Mouse (Mus musculus) kidney, postnatal 0 days (tissue): ENCODE data around the gene Trim34b. TPM values are rescaled to one million over a fixed set of nuclear protein-coding genes. Genes with fewer than 3 reads are reported as not detected.
A peak's percentile ranks its signal among the peaks of the same experiment; 100 is the strongest.
"Not testable (repeated sequence)": the region's sequence is repeated elsewhere in the genome, so short reads cannot be mapped to it uniquely, and the experiment has no call there.

ENCODE experiments used
- ATAC-seq: fragments of 200-750 bp; cut with Nextera tagmentation; replicated peaks from 2 replicates; pipeline ENCODE4 v1.8.0; 2017; ENCODE audit warnings: low read depth, moderate number of reproducible peaks, moderate TSS enrichment, moderate library complexity; ENCODE audit not compliant: low FRiP score
- DNase-seq: peaks from one replicate; pipeline ENCODE4 v3.0.0-alpha.2; 2016; ENCODE audit warnings: low spot score
- H3K27ac ChIP-seq: fragments of 300-500 bp; sonication (generic); 2 replicates; pipeline ENCODE4 v1.5.1; 2014; ENCODE audit warnings: mild to moderate bottlenecking
- H3K27me3 ChIP-seq: fragments of 300-500 bp; sonication (generic); 2 replicates; pipeline ENCODE4 v1.6.1; 2014; ENCODE audit warnings: low read length, mixed read lengths; ENCODE audit not compliant: insufficient read depth
- H3K36me3 ChIP-seq: fragments of 300-500 bp; sonication (generic); 2 replicates; pipeline ENCODE4 v1.6.1; 2014; ENCODE audit warnings: low read length, mixed read lengths; ENCODE audit not compliant: insufficient read depth
- H3K4me1 ChIP-seq: fragments of 300-500 bp; sonication (generic); replicated peaks from 2 replicates; pipeline ENCODE4 v1.6.1; 2014; ENCODE audit warnings: antibody characterized with exemption, low read length, mixed read lengths; ENCODE audit not compliant: insufficient read depth
- H3K4me2 ChIP-seq: fragments of 300-500 bp; sonication (generic); 2 replicates; pipeline ENCODE4 v1.6.1; 2014; ENCODE audit warnings: mild to moderate bottlenecking, low read length, moderate library complexity, mixed read lengths
- H3K4me3 ChIP-seq: fragments of 300-500 bp; sonication (generic); replicated peaks from 2 replicates; pipeline ENCODE4 v1.5.1; 2014; ENCODE audit warnings: low read depth, low read length
- H3K9ac ChIP-seq: fragments of 300-500 bp; sonication (generic); 2 replicates; pipeline ENCODE4 v1.6.1; 2014; ENCODE audit warnings: low read depth, low read length
- H3K9me3 ChIP-seq: fragments of 300-500 bp; sonication (generic); replicated peaks from 2 replicates; pipeline ENCODE4 v1.6.1; 2016; ENCODE audit warnings: low read length, inconsistent platforms, mixed read lengths
- CTCF ChIP-seq: IDR thresholded peaks from 2 replicates; pipeline ENCODE4 v1.5.1; 2016; ENCODE audit warnings: antibody characterized with exemption, low read depth, mild to moderate bottlenecking, moderate library complexity
- WGBS: fragments of 180-500 bp; shearing (Covaris S2); extraction: QIAGEN DNeasy Blood & Tissue Kit; methylation state at CpG from one replicate; pipeline ENCODE4 v1.1.7; 2014; 5-methylcytosine and 5-hydroxymethylcytosine counted together
- polyA plus RNA-seq: library from polyadenylated mRNA; unstranded; fragments of >200 nt; fragmentation: Nextera tagmentation; extraction: Ambion mirVana; gene quantifications from 2 replicates; pipeline ENCODE4 v1.2.1, GENCODE M21; 2015

The Trim34b gene
- polyA plus RNA-seq, 1 experiment from 2014 or later = 0.12 TPM

DNA sequence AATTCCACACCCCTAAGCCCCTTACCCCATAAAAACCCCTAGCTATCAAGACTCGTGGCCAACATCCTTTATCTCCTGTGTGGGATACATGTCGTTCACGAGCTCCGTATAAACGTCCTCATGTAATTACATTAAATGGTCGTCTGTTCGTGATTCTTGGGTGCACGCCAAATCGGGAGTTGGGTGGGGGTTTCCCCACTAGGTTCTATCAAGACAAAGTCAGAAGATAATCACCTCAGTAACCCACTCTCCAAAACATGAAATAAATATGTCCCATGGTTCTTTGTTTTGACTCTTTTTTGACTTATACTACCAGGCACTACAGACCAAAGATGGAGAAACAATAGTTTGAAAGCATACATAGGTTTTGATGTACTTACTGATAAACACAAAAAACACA lies 7.2 kb upstream of the Trim34b start:
- no peaks in the 10 kb centered on the region for H3K4me1 ChIP-seq
- no peaks in the 10 kb centered on the region for H3K36me3 ChIP-seq
- H3K27me3 ChIP-seq = no peaks in the 10 kb centered on the region
- 71% methylated on average over 9 of the region's 9 CpGs for WGBS
- no peak overlapping the region for H3K9ac ChIP-seq
- ATAC-seq (no peak), DNase-seq (no peak)
- no peak overlapping the region for H3K4me3 ChIP-seq
- H3K4me2 ChIP-seq = no peak overlapping the region
- H3K9me3 ChIP-seq = no peaks in the 10 kb centered on the region
- no peak overlapping the region for H3K27ac ChIP-seq
- no peak for TF ChIP-seq CTCF

DNA sequence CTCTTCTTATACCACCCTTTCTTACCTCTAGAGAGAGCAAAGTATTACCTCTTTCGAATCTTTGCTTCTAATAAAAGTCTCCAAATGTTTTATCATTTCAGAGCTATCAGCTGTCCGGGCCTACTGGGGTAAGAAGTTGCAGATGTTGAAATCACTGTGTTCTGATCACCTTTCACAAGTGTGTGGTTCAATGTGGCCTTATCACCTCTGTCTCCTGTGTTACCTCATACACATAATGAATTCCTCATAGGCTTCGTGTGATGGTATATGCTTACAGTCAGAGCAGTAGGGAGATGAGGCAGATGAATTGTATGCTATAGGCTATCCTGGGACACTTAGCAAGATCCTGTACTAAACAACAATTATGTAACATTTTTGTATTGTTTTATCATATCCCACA lies 6.3 kb downstream of the Trim34b start:
- WGBS = 79% methylated on average over 3 of the region's 3 CpGs

DNA sequence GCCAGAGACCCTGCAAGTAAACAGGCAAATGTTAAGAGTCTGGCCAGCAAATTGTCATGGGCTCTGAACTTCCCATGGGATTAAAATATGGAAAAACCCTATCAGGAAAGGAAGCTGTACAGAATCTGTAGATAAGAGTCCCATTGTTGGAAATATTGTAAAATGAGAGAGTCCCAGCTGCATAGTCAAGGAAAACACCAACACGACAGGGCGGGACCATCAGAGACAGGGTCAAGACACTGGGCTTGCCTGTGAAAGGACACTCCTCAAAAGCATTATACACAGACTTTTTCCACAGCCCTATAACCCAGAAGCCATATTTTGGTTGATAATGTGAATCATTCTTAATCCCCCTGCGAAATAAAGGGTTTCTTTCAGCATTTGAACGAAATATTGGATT lies 11.5 kb downstream of the Trim34b start:
- H3K27ac ChIP-seq, H3K36me3 ChIP-seq, H3K27me3 ChIP-seq, ATAC-seq, DNase-seq, H3K4me1 ChIP-seq, H3K4me3 ChIP-seq, H3K4me2 ChIP-seq, H3K9ac ChIP-seq, H3K9me3 ChIP-seq: not testable (repeated sequence)
- WGBS = 85% methylated on average over 2 of the region's 4 CpGs

More for the DNA sequence above, 6.3 kb downstream of the Trim34b start:
- not testable (repeated sequence) for H3K27me3 ChIP-seq, H3K4me2 ChIP-seq, H3K9me3 ChIP-seq, H3K9ac ChIP-seq, H3K4me1 ChIP-seq, ATAC-seq, H3K4me3 ChIP-seq, H3K36me3 ChIP-seq, H3K27ac ChIP-seq, DNase-seq

DNA sequence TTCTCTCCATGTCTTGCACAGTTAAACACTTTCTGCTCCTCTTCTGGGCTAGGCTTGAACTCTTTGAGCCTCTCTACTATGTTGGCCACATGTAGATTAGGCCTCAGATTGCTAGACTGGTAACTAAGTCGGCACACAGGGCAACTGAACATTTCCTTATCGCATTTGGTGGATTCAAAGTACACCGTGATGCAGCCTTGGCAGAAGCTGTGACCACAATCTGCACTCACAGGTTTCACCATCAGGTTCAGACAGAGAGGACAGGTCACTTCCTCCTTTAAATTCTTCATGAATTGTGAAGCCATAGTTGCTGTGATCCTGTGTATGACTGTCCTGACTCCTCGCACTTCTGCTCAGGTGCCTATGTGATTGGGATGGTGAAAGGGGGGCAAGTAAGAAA lies 18.8 kb downstream of the Trim34b start:
- H3K9me3 ChIP-seq, H3K27ac ChIP-seq, DNase-seq, H3K4me3 ChIP-seq, H3K36me3 ChIP-seq, H3K4me1 ChIP-seq, H3K9ac ChIP-seq, H3K4me2 ChIP-seq, H3K27me3 ChIP-seq, ATAC-seq: not testable (repeated sequence)
- WGBS = 90% methylated on average over 4 of the region's 4 CpGs

DNA sequence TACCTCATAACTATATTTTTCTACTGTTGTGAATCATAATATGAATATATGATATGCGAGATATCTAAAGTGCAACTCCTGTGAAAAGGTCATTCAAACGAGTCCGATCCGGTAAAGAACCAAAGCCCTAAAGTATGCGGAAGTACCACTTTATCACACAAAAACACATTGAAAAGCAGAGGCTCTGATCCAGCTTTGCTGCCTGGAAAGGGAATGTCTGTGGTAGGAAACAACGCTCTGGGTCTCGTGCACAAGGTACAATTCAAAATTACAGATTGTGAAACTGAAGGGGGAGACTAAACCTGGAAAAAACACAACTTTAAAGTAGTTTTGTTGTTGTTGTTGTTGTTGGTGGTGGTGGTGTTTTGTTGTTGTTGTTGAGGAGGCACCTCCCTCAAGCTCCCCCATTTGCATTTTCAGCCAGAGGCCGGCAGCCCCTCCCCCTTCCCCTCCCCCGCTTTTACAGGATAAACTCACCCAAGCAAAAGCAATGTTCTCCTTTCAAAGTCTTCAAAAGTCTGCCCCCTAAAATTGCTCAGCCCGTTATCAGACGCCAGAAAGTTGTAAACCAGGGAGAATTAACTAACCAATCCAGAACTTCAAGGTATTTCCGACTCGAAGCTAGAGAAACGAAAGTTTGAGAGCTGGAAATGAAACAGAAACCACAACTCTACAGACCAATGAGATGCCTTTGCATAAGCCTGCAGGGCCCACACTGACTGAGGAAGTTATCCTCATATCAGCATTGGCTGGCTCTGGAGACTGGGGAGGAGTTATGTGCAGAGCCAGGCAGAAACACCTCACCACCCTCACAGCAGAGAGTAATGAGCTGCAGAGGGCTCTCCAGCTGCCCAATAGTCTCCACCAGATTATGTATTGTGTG lies 23.7 kb downstream of the Trim34b start, which contains the start of gene Trim12c:
TSS of gene Trim12c (minus strand) at position 646 of the 883 bp plus-strand sequence.
- whole genome bisulfite sequencing = 4% methylated on average over 14 of the region's 14 CpGs
- ATAC-seq = peak; percentile 100
- DNase-seq = peak; percentile 96
- no peaks in the 10 kb centered on the region for H3K4me1 ChIP-seq
- TF ChIP-seq CTCF = peak; percentile 14; the same call in 1 of the 2 replicates
- H3K9me3 ChIP-seq = no peaks in the 10 kb centered on the region
- H3K27me3 ChIP-seq = no peaks in the 10 kb centered on the region
- peak within 1 kb of the TSS; percentile 25; the same call in 1 of the 2 replicates for H3K9ac ChIP-seq
- H3K36me3 ChIP-seq = no peaks in the 10 kb centered on the region
- H3K4me3 ChIP-seq = peak within 1 kb of the TSS; percentile 46
- H3K27ac ChIP-seq = peak within 1 kb of the TSS; percentile 72
- H3K4me2 ChIP-seq = peak within 1 kb of the TSS; percentile 60

DNA sequence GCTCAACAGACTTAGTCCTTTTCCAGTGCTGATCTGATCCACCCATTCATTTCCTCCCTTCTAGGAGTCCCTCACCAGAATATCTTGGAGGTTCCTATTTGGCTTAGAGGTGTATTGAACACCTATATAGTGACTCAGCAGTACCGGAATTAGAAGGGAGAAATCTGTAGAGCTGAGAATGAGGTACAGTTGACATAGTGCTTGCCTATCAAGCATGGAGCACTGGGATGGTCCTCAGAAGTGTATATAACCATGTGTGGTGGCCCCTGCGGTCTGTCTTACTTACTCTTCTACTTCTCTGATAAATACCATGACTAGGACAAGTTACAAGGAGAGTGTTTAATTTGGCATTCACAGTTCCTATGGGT lies 24.3 kb downstream of the Trim34b start:
- Histone ChIP-seq H3K4me1 (no peaks in the 10 kb centered on the region), H3K27me3 (no peaks in the 10 kb centered on the region), H3K9ac (no peak overlapping the region), H3K9me3 (no peaks in the 10 kb centered on the region), H3K4me3 (peak overlapping the region; percentile 46), H3K36me3 (no peaks in the 10 kb centered on the region), H3K27ac (peak overlapping the region; percentile 50; the same call in 1 of the 2 replicates), H3K4me2 (peak overlapping the region; percentile 60; the same call in 1 of the 2 replicates)
- ATAC-seq = peak; percentile 38
- WGBS = 73% methylated on average over 2 of the region's 2 CpGs
- no peak for DNase-seq
- no peak for TF ChIP-seq CTCF
